Mouse (Mus musculus) bone marrow macrophage, adult 2 months (primary cell): ENCODE data around the gene Prkce.

Source experiments
- CTCF ChIP-seq: IDR thresholded peaks from 2 replicates; pipeline ENCODE4 v1.5.1; 2012; ENCODE audit warnings: low read depth, mild to moderate bottlenecking, low read length, moderate library complexity
- POLR2A ChIP-seq: IDR thresholded peaks from 2 replicates; pipeline ENCODE4 v1.6.1; 2012; ENCODE audit warnings: mild to moderate bottlenecking, low read depth, low read length, borderline replicate concordance

GRCm38 (mm10) chr17:86145079-86145951 is 22.3 kb upstream of the Prkce start, which contains the start of gene Srbd1:
- no peak for TF ChIP-seq POLR2A
- no peak for TF ChIP-seq CTCF
